Mouse (Mus musculus) testis, postnatal 10 days (tissue): ENCODE measurements around the gene Gucy2e.
A peak's percentile ranks its signal among the peaks of the same experiment; 100 is the strongest.

Source experiments
- DNase-seq: peaks from one replicate; pipeline ENCODE4 v3.0.0; 2021; ENCODE audit warnings: low spot score

Gucy2e gene

GRCm38 (mm10) chr11:69172606-69173005 lies 64.2 kb downstream of the Gucy2e start:
- no peak for DNase-seq

GRCm38 (mm10) chr11:69171626-69172025 lies 65.2 kb downstream of the Gucy2e start:
- DNase-seq, result peak; percentile 87

- DNase-seq, result no peak
Measured at GRCm38 (mm10) chr11:69169313-69169712, 67.5 kb downstream of the Gucy2e start.
